Mouse (Mus musculus) right cerebral cortex, postnatal 14 days (tissue): Measurements from ENCODE around the gene Lztr1.

Experiments
- DNase-seq: peaks from one replicate; pipeline ENCODE4 v3.0.0; 2022

The Lztr1 gene

DNA sequence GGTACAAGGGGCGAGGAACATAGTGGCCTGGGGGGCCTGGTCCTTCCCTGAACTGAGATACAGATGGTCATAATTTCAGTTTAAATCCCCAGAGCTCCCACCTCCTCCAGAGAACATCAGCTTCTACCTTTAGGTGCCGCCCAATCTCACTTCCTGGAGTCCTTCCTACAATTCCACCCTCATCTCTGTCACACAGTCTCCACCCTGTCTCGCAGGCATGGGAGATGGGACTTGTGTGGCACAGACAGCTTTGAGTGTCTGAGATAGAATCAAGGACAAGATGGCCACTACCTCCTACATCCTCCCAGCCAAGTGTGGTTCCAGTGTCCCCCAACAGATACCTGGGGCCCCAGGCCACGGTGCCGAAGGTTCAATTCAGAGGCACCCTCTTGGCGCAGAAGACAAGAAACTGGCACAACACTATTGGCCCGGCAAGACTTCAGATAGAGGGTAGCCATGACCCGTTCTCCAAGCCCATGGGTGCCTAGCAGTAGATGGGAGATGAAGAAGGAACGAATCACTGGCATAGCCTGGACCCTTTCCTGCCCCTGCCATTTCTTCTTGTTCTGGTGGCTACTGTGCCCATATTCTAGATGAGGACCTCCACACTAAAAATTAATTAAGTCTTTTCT, 51.0 kb downstream of the Lztr1 start:
- DNase-seq: no peak

DNA sequence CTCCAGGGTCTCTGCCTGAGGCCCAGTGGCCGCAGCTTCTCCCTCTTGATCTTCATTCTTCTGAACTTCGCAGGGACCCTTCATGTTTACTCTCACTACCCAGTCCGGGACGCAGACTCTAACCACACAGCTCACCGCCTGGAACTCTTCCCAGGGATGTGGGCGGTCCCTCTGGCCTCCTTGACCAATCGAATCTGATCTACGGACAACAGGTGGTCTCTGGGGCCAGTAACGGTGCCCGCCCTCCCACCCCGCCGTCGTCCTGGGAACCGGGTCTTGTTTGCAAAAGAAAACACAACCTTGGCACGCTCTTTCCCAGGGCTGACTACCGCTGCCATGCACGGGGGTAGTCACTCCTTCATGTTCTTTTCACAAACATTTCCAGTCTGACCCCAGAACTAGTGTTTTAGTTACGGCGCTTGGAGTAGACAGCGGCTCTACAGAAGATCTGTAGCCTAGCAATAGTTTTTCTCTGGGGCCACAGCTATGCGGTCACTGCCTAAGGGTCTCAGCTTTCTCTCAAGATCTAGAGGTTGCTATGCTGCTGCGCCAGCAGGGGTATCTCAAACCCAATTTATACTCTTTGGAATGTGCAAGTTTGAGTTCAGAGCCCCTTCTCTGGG, 52.8 kb downstream of the Lztr1 start, which contains the start of gene Lrrc74b:
TSS of gene Lrrc74b (minus strand) at position 120 of the 623 bp plus-strand sequence.
- peak; percentile 50 for DNase-seq

DNA sequence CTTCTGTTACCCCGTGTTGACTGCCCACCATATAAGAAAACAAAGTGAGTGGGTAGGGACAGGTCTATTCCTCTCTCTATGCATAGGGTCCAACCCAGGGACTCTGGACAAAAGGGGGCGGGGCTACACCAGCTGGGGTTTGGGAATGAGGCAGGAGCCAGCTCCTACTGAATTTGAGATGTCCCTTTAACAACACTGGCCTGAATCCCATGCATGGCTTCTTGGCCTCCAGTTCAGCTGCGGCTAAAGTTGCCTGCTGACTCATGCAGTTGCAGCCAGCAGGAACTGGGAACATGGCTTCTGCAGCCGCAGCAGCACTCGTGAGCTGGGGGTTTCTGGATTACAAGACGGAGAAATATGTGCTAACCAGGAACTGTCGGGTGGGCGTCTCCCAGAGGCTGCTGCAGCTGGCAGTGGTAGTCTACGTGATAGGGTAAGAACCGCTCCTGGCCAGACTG, 53.3 kb downstream of the Lztr1 start, which contains the start of gene P2rx6:
TSS of gene P2rx6 (plus strand) at position 135 of the 458 bp plus-strand sequence.
- DNase-seq: no peak

DNA sequence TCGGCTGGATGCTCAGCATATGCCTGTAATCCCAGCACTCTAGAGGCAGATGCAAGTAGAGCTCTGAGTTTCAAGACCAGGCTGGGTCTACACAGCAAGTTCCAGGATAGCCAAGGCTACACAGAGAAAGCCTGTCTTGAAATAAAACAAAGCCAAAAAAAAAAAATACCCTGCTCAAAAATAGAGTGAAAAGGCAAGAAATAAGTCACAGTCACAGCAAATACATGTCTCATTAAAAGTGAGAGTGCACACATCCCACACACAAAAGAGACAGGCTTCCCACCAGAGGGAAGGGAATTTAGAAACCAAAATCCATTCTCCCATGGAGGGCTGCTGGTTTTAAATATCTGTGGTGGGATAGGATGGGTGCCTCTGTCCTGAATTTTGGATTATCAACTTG, 55.1 kb downstream of the Lztr1 start:
- DNase-seq: no peak

DNA sequence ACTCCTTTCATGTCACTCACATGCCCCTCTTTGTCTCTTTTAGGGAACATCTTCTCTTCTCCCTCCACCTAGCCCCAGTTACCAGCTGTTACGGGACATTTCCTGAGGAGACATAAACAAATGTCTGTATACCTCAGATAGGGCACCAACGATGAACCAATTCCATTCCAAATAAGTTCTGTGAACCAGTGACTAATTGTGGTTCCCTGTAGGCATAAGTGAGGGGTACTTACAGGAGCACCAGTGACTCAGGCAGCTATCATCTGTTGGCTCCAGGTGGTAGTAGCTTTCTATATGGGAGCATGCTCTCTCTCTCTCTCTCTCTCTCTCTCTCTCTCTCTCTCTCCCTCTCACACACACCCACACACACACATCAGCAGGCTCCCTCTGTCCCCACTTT, 55.7 kb downstream of the Lztr1 start:
- DNase-seq: no peak

DNA sequence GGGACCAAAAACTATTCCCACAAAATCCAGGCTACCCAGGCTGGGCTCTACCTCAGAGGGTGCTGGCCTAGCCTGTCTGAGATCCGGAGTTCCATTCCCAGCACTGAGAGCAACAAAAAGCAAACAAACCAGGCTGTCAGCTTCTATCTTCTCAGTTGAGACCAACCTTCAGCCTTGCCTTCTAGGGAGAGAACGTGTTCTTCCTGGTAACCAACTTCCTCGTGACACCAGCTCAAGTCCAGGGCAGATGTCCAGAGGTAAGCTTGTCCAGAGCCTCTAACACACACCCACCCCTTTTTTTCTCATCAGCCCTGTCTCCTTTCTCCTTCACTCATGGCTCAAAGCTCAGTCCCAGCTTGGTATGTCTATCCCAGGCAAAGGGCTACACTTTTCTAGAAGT, 56.3 kb downstream of the Lztr1 start:
- DNase-seq: no peak

DNA sequence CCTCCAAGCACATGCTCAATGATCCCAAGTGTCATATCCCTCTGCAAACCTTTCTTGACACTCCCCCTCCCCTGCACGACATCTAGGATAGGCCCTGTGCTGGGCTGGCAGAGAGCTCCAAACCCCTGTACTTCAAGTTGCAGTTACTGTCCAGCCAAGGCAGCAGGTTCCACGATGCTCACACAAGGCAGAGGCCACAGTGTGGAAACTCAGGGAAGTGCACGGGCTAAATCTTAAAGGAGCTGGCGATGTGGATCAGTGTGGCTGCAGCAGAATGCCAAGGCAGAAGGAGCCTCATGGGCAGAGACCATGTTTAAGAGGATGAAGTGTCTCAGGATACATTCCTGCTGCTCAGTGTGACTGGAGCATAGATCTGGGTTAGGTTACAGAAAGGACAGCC, 57.7 kb downstream of the Lztr1 start:
- DNase-seq: no peak
